Mouse (Mus musculus): Measurements from ENCODE around the gene Abt1. TPM values are rescaled to one million over a fixed set of nuclear protein-coding genes. Genes with fewer than 3 reads are reported as not detected.

Abt1 gene
- 10 to 100 TPM in 1 of 2 experiments, 1 to 10 TPM in 1; 8.7 to 10.1 TPM for total RNA-seq (2023)

DNA sequence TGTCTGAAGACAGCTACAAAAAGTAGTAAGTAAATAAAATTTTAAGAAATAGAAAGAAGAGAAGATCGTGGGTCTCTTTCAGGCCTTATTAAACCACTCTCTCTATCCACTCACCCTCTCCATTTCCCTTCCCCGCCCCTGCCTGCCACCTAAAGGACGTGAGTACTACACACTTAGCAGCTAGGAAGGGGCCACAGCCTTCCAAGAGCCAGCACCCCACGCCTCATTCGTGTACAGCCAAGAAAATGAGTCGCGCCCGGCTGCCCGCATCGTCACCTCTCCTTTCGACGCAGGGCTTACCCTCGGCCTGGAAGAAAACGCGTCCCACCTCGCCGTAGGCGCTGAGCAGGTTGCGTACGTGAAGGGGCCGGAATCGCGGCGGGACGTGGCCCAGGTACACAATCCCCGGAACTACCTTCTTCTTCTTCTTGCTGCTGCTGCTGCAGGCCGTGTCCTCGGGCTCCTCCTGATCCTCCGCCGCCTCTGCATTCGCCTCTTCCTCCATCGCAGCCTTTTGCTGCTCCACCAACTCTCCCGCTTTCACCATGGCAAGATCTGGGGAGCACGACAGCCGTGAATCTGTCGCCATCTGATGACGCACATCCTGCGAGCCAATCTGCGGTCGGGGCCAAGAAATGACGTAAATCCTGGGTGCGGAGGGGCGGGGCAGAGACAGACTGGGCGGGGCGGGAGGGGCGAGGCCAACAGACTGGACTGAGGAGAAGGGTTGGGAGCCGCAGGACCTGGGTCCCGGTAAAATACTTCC, at the start of gene Abt1:
Gene Abt1, minus strand, starts transcription at position 581 of the 766 bp plus-strand sequence.

GRCm38 (mm10) chr13:23465600-23466109, 42.0 kb upstream of the Abt1 start, which contains the start of gene Btn1a1:
TSS of gene Btn1a1 (minus strand) at chr13:23465901.

DNA sequence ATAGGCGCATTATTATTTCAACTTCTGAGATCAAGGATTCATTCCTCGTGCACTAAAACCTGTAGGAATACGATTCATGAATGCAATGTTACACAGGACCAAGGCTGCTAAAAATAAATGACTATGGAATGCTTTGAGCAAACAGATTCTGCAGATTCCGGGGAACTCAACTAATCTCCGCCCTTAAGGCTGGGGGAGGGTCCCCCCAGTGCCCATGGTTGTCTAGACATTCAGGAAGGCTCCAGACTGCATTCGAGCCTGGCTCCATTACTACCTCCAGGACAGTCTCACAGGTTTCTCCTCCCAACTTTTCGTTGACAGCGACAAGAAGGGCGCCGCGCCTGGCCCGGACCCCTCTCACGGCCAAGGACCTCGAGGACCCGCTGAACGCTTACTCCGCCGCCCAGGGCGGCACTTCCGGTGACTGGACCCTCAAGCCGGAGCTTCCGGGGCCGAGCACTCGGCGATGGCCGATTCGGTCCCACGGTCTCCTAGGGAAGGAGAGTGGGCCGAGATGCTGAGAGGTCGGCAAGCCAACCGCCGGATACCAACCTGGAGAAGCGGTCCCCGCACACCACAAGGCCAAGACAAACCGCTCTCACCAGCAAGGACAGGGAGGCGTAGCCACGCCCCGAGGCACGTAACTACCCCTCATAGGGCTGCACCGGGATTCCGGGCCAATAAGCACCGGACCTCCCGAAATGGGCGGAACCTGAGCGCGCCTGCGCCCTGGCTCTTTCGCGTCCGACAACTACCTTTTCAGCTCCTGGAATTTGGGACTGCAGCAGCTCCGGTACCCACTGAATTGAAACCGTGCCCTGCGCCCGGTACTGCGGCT, 54.9 kb downstream of the Abt1 start, which contains the start of gene Zfp322a:
Gene Zfp322a, minus strand, starts transcription at position 626 of the 838 bp plus-strand sequence.

Other genes with a start within 250 kb of the Abt1 start
- not detected for gene Vmn1r220, start 235.9 kb downstream of the Abt1 start, total RNA-seq (2023)
- not detected for gene Vmn1r221, start 209.7 kb downstream of the Abt1 start, total RNA-seq (2023)
- not detected for gene Vmn1r222, start 187.9 kb downstream of the Abt1 start, total RNA-seq (2023)
- not detected for gene Vmn1r223, start 176.7 kb downstream of the Abt1 start, total RNA-seq (2023)
- 1 to 10 TPM; 9.4 to 9.9 TPM for gene Zfp322a, start 54.7 kb downstream of the Abt1 start, total RNA-seq (2023)
- gene Btn1a1, start 42.0 kb upstream of the Abt1 start, total RNA-seq (2023) = under 1 TPM; 0.11 to 0.29 TPM
- gene Btn2a2, start 65.0 kb upstream of the Abt1 start, total RNA-seq (2023) = not detected
- 1,000 to 10,000 TPM; 1,672 to 1,684 TPM for gene Hist1h4h, start 107.2 kb upstream of the Abt1 start, total RNA-seq (2023)
- gene Hist1h2af, start 110.0 kb upstream of the Abt1 start, total RNA-seq (2023) = 1,000 to 10,000 TPM; 1,080 to 1,089 TPM
- 100 to 1,000 TPM; 354 to 358 TPM for gene Hist1h3g, start 111.6 kb upstream of the Abt1 start, total RNA-seq (2023)
- 100 to 1,000 TPM; 133 to 136 TPM for gene Hist1h2bh, start 119.5 kb upstream of the Abt1 start, total RNA-seq (2023)
- gene Hist1h3f, start 120.2 kb upstream of the Abt1 start, total RNA-seq (2023) = 100 to 1,000 TPM; 457 to 468 TPM
- gene Hist1h4f, start 127.8 kb upstream of the Abt1 start, total RNA-seq (2023) = 1,000 to 10,000 TPM; 2,366 to 2,514 TPM
- gene Hist1h1d, start 129.4 kb upstream of the Abt1 start, total RNA-seq (2023) = 100 to 1,000 TPM; 108 to 121 TPM
- gene Hist1h3e, start 138.5 kb upstream of the Abt1 start, total RNA-seq (2023) = 100 to 1,000 TPM; 839 to 947 TPM
- 100 to 1,000 TPM; 191 to 199 TPM for gene Hist1h2ae, start 147.4 kb upstream of the Abt1 start, total RNA-seq (2023)
- gene Hist1h2bg, start 147.5 kb upstream of the Abt1 start, total RNA-seq (2023) = 1,000 to 10,000 TPM; 1,545 to 1,845 TPM
- 1,000 to 10,000 TPM; 1,042 to 1,254 TPM for gene Hist1h2bf, start 150.3 kb upstream of the Abt1 start, total RNA-seq (2023)
- 100 to 1,000 TPM; 115 to 121 TPM for gene Hist1h2ad, start 150.5 kb upstream of the Abt1 start, total RNA-seq (2023)
- gene Hist1h3d, start 151.9 kb upstream of the Abt1 start, total RNA-seq (2023) = 100 to 1,000 TPM; 147 to 159 TPM
- 100 to 1,000 TPM; 726 to 742 TPM for gene Hist1h4d, start 157.7 kb upstream of the Abt1 start, total RNA-seq (2023)
- 100 to 1,000 TPM; 103 to 111 TPM for gene Hist1h2be, start 197.3 kb upstream of the Abt1 start, total RNA-seq (2023)
- gene Hist1h1e, start 198.7 kb upstream of the Abt1 start, total RNA-seq (2023) = 100 to 1,000 TPM; 779 TPM

Data from neutrophil, adult 59 days (primary cell).